Mouse (Mus musculus): Measurements from ENCODE around the gene Mettl7a3.

The Mettl7a3 gene

GRCm38 (mm10) chr15:100388224-100388835 is 53.6 kb downstream of the Mettl7a3 start:
- no peak for DNase-seq (ENCODE audit: low spot score in 2 of 2)

GRCm38 (mm10) chr15:100388886-100389285 is 54.2 kb downstream of the Mettl7a3 start:
- DNase-seq (ENCODE audit: low spot score in 2 of 2) = no peak

Data from left cerebral cortex, adult 9 months (tissue).